Mouse (Mus musculus) brain, adult 2 months (tissue): ENCODE data around the gene AI854703.

Source experiments
- DNase-seq: peaks from one replicate; pipeline ENCODE4 v3.0.0; 2011; ENCODE audit warnings: low read depth, low spot score

Gene AI854703

GRCm38 (mm10) chr6:48626464-48626863, at the start of gene AI854703:
TSS of gene AI854703 (plus strand) at chr6:48626764.
- DNase-seq: peak; percentile 15

- DNase-seq: no peak
Observed at GRCm38 (mm10) chr6:48578736-48579135, 47.8 kb upstream of the AI854703 start.

- DNase-seq: peak; percentile 51
Observed at GRCm38 (mm10) chr6:48579215-48579648, 47.3 kb upstream of the AI854703 start.

GRCm38 (mm10) chr6:48581257-48581656, 45.3 kb upstream of the AI854703 start:
- no peak for DNase-seq

- DNase-seq: peak; percentile 83
Observed at GRCm38 (mm10) chr6:48582037-48582436, 44.5 kb upstream of the AI854703 start.

GRCm38 (mm10) chr6:48589194-48589750, 37.3 kb upstream of the AI854703 start, which contains the start of gene Gm45021:
TSS of gene Gm45021 (plus strand) at chr6:48589610.
- DNase-seq: no peak

GRCm38 (mm10) chr6:48591221-48591845, 35.2 kb upstream of the AI854703 start:
- no peak for DNase-seq

- DNase-seq: no peak
Observed at GRCm38 (mm10) chr6:48591871-48592270, 34.7 kb upstream of the AI854703 start.

- peak; percentile 96 for DNase-seq
Observed at GRCm38 (mm10) chr6:48593158-48594042, 33.2 kb upstream of the AI854703 start, which contains the start of the genes Repin1 and Gm44965. TSS of gene Repin1 (plus strand) at chr6:48593883. TSS of gene Gm44965 (plus strand) at chr6:48593941.

GRCm38 (mm10) chr6:48594043-48594738, 32.4 kb upstream of the AI854703 start:
- DNase-seq: peak; percentile 88

- DNase-seq: peak; percentile 59
Observed at GRCm38 (mm10) chr6:48595278-48595677, 31.3 kb upstream of the AI854703 start.

GRCm38 (mm10) chr6:48596545-48597232, 29.9 kb upstream of the AI854703 start:
- DNase-seq: no peak

GRCm38 (mm10) chr6:48597233-48597625, 29.3 kb upstream of the AI854703 start:
- no peak for DNase-seq

GRCm38 (mm10) chr6:48600594-48600993, 26.0 kb upstream of the AI854703 start:
- DNase-seq: no peak

- peak; percentile 98 for DNase-seq
Observed at GRCm38 (mm10) chr6:48601271-48602079, 25.1 kb upstream of the AI854703 start, which contains the start of gene Zfp775. TSS of gene Zfp775 (plus strand) at chr6:48602063.

GRCm38 (mm10) chr6:48602080-48602741, 24.4 kb upstream of the AI854703 start:
- peak; percentile 86 for DNase-seq

GRCm38 (mm10) chr6:48608124-48608523, 18.4 kb upstream of the AI854703 start:
- no peak for DNase-seq

GRCm38 (mm10) chr6:48609512-48609911, 17.1 kb upstream of the AI854703 start:
- peak; percentile 58 for DNase-seq

- no peak for DNase-seq
Observed at GRCm38 (mm10) chr6:48610657-48611056, 15.9 kb upstream of the AI854703 start.
